Mouse (Mus musculus): ENCODE results near the gene Ttc3. TPM values are rescaled to one million over a fixed set of nuclear protein-coding genes. Genes with fewer than 3 reads are reported as not detected.

Ttc3 gene
- polyA plus RNA-seq, 1 experiment: 20.3 TPM

DNA sequence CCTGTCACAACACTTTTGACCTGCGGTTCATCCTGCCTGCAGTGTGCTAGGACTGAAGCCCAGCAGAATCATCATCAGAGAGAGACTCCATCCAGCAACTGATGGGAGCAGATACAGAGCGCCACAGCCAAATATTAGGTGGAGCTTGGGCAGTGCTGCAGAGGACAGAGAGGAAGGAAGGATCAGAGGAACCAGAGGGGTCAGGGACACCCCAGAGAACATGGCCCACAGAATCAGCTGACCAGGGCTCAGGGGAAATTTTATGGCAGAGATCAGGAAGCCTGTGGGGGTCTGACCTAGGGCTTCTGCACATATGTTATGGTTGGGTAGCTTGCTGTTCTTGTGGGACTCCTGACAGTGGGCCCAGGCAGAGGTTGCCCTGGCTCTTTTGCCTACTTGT is 147.2 kb downstream of the Ttc3 start:
- no peak overlapping the region for H3K4me3 ChIP-seq (ENCODE audit: insufficient read depth, low read length)
- peaks cover 47% of the 10 kb centered on the region for H3K4me1 ChIP-seq (ENCODE audit: control insufficient read depth, insufficient read depth, low read length)
- peak overlapping the region; percentile 5; the same call in 1 of the 2 replicates for H3K27ac ChIP-seq (ENCODE audit: insufficient read depth, low read depth, low read length)
- TF ChIP-seq POLR2A (IDR thresholded peaks at IDR 0.05; ENCODE audit: borderline replicate concordance, low read depth, low read length) (no peak), CTCF (IDR thresholded peaks at IDR 0.05; ENCODE audit: low read depth, low read length) (no peak)

Other genes with a start within 250 kb of the Ttc3 start
- gene Hlcs, start 57.0 kb upstream of the Ttc3 start, polyA plus RNA-seq (2012; ENCODE audit: insufficient read depth, insufficient read length, missing spikeins): 5.1 and 6.8 TPM in 2 replicates
- gene Ripply3, start 42.2 kb upstream of the Ttc3 start, polyA plus RNA-seq (2012; ENCODE audit: insufficient read depth, insufficient read length, missing spikeins): not detected in 2 replicates
- 53.9 and 54.5 TPM in 2 replicates for gene Pigp, start 1.2 kb downstream of the Ttc3 start, polyA plus RNA-seq (2012; ENCODE audit: insufficient read depth, insufficient read length, missing spikeins)
- 63.8 and 64.2 TPM in 2 replicates for gene Vps26c, start 156.2 kb downstream of the Ttc3 start, polyA plus RNA-seq (2012; ENCODE audit: insufficient read depth, insufficient read length, missing spikeins)
- 29.8 and 34.4 TPM in 2 replicates for gene Dyrk1a, start 199.4 kb downstream of the Ttc3 start, polyA plus RNA-seq (2012; ENCODE audit: insufficient read depth, insufficient read length, missing spikeins)

Measured in bone marrow macrophage, adult 2 months (primary cell).